Mouse (Mus musculus) C2C12 (cell line): ENCODE measurements around the gene Unc79.

ENCODE experiments used
- CEBPB ChIP-seq: IDR thresholded peaks from one replicate; pipeline ENCODE4 v1.6.1; 2011; ENCODE audit warnings: low read depth, mild to moderate bottlenecking, control low read depth, moderate library complexity
- CTCF ChIP-seq: IDR thresholded peaks from one replicate; pipeline ENCODE4 v1.5.1; 2011; ENCODE audit not compliant: control insufficient read depth, insufficient read depth, insufficient read length
- MAX ChIP-seq: IDR thresholded peaks from one replicate; pipeline ENCODE4 v1.6.1; 2011; ENCODE audit warnings: mild to moderate bottlenecking, control low read depth
- USF1 ChIP-seq: IDR thresholded peaks from one replicate; pipeline ENCODE4 v1.6.1; 2011; ENCODE audit warnings: low read depth, mild to moderate bottlenecking, control low read depth, moderate library complexity

DNA sequence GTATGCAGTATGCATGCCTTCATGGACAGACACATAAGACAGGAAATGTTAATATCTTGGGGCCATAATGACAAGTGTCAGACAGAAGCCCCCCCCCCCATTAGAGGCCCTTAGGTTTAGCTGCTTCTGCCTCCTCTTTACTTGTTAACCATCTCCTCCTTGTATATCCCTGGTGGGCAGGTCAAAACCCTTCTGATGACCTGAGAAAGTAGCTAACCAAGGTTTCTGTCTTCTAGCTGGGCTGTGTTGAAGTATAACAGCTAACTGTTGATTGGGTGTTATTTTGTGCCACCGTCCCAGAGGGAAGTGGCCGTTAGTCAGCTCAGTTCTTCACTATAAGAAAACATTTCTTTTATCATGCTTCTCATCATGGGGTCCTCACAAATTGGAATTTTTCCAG is 154.4 kb downstream of the Unc79 start:
- TF ChIP-seq USF1 = no peak
- no peak for TF ChIP-seq CTCF
- TF ChIP-seq CEBPB = no peak
- TF ChIP-seq MAX = no peak
